Mouse (Mus musculus) heart, adult 9 months (tissue): ENCODE data around the gene Krtap1-5.
A peak's percentile ranks its signal among the peaks of the same experiment; 100 is the strongest.
"Not testable (repeated sequence)": the region's sequence is repeated elsewhere in the genome, so short reads cannot be mapped to it uniquely, and the experiment has no call there.

ENCODE experiments used
- DNase-seq, 2 experiments: peaks; one replicate each; pipeline ENCODE4 v3.0.0; 2022; ENCODE audit warnings: low spot score in 2 of 2

Krtap1-5 gene

DNA sequence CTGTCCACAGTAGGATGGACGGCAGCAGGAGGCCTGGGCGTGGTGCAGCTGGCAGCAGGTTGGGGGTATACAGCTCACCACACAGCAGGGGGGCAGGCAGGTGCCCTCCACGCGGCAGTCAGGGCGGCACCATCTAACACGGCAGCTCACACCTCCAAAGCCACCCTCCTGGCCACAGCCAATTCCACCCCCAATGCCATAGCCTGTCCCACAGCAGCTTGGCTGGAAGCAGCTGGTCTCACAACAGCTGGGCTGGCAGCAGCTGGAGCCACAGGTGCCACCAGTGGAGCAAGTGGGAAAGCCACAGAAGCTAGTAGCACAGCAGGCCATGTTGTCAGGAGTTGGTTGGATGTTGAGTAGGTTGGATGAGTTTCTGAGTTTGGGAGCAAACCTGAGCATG, at the start of gene Krtap1-5:
TSS of gene Krtap1-5 (minus strand) at position 381 of the 400 bp plus-strand sequence.
- no peak for DNase-seq

DNA sequence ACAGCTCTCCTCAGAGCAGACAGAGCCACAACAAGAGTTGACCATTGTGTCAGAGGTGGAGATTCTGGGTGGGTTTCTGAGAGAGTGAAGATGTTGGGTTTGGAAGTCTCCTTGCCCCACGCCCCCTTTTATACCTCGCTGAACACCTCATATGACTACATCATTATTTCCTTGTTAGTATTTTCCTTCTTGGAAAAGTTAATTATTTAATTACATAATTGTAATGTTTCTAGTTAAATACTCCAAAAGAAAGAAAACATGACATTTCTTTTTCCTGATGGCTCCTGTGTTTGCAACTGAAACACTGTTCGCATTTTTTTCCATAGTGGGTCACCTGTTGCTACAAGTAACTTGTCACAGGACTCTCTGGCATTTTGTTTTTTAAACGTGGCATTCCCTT, 47.3 kb upstream of the Krtap1-5 start, which contains the start of gene Krtap4-1:
TSS of gene Krtap4-1 (minus strand) at position 101 of the 400 bp plus-strand sequence.
- no peak for DNase-seq

DNA sequence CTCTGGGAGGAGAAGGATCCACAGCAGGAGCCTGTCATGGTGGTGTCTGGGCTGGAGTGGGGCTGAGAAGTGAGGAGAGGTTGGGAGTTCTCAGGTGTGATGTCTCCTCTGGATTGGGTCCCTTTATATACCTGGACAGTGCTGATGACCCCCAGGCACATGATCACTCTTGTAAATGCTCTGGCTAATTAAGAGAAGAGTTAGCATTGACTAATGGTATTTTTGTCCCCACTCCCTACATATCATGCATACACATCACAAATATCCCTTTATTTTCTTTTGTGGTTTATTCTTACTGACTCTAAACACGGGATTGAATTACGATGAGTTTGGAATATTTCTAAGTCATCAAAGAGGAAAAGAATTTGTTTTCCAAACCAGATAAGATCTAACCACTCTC, 39.5 kb upstream of the Krtap1-5 start, which contains the start of gene Gm11562:
TSS of gene Gm11562 (minus strand) at position 101 of the 400 bp plus-strand sequence.
- DNase-seq: no peak

DNA sequence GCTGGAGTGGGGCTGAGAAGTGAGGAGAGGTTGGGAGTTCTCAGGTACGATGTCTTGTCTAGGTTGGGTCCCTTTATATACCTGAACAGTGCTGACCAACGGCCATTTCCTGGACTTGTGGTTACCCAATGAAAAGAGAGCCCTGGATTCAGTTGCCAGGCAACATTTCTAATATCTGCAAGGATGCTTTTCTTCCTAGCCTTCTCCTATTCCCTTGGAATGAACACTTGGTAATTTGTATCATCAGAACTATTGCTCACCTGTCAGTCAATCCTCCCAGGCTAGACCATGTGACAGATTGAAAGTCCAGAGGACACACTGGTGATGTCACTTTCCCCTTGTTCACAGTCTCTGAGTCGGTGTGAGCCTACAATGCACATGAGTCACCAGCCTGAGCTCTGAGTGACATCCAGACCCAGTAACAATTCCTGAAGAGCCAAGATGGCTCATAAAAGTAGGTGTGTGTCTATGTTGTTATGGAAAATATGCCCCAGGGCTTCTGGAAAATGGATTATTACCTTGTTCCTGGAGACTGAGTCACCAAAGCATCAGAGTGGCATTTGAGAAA, 34.1 kb upstream of the Krtap1-5 start, which contains the start of gene Krtap2-4:
TSS of gene Krtap2-4 (minus strand) at position 51 of the 568 bp plus-strand sequence.
- no peak for DNase-seq

DNA sequence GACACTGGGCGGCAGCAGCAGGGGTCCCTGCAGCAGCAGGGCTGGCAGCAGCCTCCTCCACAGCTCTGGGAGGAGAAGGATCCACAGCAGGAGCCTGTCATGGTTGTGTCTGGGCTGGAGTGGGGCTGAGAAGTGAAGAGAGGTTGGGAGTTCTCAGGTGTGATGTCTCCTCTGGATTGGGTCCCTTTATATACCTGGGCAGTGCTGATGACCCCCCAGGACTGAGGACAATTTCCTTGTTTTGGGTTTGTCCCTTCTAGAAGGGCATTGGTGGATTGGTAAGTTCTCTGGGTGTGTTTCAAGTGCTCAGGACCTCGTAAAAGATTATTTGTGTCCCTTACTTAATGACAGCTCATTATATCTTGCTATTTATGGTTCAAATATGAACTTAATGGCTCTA, 29.3 kb upstream of the Krtap1-5 start, which contains the start of gene Gm11937:
TSS of gene Gm11937 (minus strand) at position 101 of the 400 bp plus-strand sequence.
- not testable (repeated sequence) for DNase-seq

DNA sequence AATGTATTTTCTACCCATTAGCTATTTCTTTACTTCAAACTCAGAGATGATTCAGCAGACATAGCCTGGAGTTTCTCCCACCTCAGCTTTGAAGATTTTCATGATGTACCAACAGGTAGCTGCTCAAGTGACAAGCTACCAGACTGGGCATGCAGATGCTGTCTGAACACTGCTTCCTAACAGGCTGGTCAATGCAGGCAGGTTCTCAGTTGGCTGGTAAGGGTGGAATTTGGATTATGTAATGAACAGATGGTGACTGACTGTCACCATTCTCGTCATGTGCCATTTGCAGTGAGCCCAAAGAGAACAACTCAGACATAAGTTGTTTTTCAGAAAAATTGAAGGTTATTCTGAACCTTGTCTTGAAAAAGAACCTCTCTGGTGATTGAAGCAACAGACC, 28.3 kb upstream of the Krtap1-5 start:
- DNase-seq: no peak

DNA sequence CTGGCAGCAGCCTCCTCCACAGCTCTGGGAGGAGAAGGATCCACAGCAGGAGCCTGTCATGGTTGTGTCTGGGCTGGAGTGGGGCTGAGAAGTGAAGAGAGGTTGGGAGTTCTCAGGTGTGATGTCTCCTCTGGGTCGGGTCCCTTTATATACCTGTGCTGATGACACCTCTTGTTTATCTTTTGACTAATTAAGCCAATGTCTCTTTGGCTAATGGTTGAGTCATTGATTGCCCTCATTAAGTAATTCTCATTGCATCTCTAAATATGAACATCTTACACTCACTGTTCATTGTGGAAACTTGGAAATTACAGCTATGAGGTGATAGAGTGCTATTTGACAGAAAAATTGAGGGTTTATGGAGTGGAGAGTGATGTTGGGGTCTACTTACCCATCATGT, 22.4 kb upstream of the Krtap1-5 start, which contains the start of gene Gm11938:
TSS of gene Gm11938 (minus strand) at position 101 of the 400 bp plus-strand sequence.
- DNase-seq: not testable (repeated sequence)

DNA sequence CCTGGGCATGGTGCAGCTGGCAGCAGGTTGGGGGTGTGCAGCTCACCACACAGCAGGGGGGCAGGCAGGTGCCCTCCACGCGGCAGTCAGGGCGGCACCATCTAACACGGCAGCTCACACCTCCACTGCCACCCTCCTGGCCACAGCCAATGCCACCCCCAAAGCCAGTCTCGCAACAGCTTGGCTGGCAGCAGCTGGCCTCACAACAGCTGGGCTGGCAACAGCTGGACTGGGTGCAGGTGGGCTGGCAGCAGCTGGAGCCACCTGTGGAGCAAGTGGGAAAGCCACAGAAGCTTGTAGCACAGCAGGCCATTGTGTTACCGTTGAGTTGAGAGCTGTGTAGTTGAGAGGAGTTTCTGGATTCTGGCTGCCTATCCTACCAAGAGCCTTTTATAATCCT, 16.9 kb upstream of the Krtap1-5 start, which contains the start of gene Krtap9-3:
TSS of gene Krtap9-3 (minus strand) at position 364 of the 400 bp plus-strand sequence.
- DNase-seq: not testable (repeated sequence)

DNA sequence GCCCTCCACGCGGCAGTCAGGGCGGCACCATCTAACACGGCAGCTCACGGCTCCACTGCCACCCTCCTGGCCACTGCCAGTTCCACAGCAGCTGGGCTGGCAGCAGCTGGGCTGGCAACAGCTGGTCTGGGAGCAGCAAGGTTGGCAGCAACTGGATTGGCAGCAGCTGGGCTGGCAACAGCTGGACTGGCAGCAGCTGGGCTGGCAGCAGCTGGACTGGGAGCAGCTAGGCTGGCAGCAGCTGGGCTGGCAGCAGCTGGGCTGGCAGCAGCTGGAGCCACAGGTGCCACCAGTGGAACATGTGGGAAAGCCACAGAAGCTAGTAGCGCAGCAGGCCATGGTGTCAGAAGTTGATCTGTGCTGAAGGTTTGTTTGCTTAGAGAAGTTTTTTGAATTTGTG, 10.2 kb upstream of the Krtap1-5 start, which contains the start of gene Krtap1-3:
TSS of gene Krtap1-3 (minus strand) at position 359 of the 400 bp plus-strand sequence.
- no peak for DNase-seq

DNA sequence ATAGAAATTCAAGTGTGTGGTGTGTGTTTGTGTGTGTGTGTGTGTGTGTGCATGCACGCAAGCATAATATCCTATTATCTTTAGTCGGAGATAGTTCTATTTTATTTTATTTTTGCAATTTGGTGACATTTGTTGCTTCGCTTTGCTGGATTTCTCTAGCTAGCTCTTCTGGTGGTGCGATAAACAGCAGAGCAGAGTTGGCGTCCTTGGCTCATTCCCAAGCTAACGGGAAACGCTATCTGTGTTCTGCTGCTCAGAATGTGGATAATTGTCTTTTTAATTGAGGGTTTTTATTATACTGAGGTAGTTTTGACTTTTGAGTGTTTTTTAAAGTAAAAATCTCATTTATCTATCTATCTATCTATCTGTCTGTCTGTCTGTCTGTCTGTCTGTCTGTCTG, 4.3 kb upstream of the Krtap1-5 start:
- DNase-seq: no peak

DNA sequence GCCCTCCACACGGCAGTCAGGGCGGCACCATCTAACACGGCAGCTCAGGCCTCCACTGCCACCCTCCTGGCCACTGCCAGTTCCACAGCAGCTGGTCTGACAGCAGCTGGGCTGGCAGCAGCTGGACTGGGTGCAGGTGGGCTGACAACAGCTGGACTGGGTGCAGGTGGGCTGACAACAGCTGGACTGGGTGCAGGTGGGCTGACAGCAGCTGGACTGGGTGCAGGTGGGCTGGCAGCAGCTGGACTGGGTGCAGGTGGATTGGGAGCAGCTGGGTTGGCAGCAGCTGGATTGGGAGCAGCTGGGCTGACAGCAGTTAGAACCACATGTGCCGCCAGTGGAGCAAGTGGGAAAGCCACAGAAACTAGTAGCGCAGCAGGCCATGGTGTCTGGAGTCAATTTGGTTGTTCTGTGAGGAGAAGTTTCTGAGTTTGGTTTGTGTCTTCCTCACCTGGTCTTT, 2.5 kb upstream of the Krtap1-5 start, which contains the start of gene Krtap1-4:
TSS of gene Krtap1-4 (minus strand) at position 410 of the 460 bp plus-strand sequence.
- DNase-seq: no peak

DNA sequence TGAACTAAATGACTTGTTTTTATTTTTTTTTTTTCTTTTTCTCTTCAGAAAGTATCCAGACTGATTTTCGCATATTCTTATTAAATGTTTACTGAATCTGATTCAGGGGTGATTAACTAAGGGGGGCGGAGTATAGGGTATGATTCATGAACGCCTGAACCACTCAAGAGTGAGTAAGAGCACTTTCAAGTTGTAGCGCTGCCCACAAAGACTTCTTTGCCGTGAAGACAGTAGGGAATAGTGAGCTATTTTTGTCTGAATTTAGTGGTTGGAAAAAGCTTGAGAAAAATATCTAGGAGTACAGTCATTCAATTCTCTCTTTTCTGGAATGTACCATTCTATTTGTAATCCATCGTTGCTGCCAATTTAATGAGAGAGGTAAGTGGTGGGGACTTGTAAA, 748 bp upstream of the Krtap1-5 start:
- no peak for DNase-seq

DNA sequence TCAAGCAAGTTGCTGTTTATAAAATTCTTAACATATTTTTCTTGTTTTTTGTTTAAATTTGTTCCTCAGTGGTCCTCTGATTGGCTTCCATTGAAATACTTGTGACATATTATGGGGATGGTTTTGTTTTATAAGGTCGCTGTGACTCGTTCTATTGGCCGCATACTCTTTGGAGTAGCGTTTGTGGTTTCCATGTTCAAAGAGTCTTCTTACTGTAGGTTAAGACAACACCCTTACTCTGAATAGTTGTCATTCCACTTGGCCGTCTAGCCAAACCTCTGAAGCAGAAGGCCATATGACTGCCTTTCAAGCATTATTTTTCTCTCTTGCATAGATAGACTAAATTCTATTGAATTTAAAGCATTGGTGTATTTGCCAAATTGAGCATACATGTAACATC, 235 bp upstream of the Krtap1-5 start:
- DNase-seq: no peak

DNA sequence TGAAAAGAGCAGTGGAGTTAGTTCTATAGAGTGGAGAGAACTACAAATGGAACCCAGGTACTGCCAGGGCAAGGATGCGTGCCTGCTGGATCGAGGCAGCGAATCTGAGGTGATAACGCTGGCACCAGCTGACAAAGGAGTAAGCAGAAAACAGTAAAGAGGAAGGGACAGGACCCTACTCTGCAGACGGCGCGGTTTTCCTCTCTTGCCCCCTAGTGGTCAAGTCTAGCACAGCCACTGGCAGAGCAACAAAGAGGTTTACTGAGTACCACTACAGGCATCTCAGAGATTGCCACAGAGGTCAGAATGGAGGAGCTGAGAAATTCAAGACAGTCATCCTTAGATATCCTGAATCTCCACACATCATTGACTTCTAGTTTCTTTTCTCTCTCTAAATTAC, 6.7 kb downstream of the Krtap1-5 start:
- peak; percentile 10 to 14 for DNase-seq

DNA sequence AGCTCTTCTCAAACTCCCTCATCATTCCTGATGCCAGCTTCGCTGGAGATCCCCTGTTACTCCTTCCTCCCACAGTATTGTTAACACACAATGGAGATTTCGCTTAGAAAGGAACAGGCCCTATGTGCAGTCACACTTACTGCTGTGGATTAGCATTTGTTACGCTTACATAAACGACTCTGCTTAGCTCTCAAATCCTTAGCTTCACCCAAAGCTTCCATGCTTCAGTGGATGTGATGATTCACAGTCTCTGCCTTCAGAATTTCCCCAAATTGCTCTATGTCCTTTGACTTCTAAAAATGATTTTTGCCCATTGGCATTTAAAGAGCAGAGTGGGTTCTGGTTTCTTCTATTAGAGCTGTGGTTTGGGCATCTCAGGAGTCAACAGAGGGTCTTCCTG, 7.7 kb downstream of the Krtap1-5 start:
- no peak for DNase-seq

DNA sequence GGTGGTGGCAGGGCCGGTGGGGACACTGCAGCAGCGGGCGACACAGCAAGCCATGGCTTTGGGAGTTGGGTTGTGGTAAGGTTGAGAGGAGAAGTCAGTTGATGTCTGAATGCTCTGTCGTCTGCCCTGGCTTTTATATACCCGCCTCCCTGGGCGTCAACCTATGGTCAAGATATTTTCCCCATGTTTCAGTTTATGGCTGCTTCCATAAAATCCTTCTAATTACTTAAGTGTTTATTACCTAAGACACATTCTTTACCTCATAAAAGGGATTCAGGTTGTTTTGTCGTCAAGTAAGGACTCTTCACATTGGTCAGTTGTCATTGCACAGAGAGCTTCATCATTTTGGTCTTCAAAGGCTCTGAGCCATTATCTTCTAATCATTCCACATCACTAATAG, 14.3 kb downstream of the Krtap1-5 start, which contains the start of gene Krtap3-1:
TSS of gene Krtap3-1 (minus strand) at position 101 of the 400 bp plus-strand sequence.
- no peak for DNase-seq

DNA sequence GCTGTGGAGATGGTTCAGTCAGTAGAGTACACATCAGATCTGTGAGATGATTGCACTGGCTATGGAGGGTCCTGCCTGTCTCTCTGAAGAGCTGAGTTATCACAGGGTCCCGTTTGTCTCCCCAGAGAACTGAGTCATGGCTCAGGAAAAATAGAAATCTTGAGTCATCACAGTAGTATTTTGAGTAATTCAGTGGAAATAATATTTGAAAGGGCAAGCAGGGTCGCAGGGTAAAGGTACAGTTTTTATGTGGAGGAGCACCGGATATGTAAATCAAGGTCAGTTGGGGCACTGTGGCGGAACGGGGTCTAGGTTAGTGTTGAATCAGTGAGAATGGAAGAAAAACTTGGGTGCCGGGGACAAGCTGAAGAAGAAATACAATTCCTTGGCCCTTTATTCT, 18.2 kb downstream of the Krtap1-5 start:
- DNase-seq: no peak

DNA sequence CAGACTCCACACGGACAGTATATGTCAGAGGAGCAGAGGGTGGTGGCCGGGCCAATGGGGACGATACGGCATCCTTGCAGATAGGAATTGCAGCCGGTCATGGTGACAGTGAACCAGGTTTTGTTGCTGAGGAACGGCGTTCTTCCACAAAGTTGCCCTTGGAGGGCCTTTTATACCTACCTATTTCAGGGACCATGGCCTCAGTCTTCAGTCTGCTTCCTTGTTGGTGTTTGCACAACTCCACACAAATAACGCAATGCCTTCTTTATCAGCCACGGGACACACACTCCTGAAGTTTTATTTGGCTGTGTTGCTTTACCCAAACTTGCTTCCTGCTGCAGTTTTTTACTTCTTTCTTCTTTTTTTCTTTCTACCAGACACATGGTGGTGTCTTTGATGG, 21.4 kb downstream of the Krtap1-5 start, which contains the start of gene Gm11939:
TSS of gene Gm11939 (minus strand) at position 101 of the 400 bp plus-strand sequence.
- no peak for DNase-seq

DNA sequence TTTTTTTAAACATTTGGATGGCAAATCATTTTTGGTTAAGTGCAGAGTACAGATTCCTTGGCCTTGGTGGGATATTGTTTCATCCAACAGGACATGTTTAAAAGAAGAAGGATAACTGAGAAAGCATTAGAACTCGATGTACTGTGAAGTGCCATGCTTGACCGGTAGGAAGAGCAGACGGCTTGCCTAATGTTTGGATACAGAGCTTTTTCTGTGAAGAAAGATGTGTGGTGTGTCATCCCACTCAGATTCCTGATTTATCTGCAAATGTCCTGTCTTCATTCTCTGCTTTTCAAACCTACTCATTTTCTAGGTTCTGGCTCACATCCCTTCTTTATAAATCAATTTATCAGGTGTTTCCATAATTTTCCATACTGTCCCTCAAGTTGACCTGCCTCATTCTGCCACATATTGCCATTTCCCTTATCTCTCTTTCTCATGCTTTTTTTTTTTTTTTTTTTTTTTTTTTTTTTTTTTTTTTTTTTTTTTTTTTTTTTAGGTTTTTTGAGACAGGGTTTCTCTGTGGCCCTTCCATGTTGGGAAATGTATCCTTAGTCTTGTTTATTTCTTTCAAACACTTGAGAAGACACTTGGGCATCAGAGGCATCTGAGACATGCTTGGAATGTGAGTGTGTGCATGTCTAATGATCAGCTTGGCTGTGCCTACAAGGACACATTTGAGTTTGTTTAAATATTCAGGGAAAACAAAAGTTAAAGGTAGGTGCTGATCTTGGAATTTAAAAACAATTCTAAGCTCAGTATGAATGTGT, 22.7 kb downstream of the Krtap1-5 start:
- no peak for DNase-seq

DNA sequence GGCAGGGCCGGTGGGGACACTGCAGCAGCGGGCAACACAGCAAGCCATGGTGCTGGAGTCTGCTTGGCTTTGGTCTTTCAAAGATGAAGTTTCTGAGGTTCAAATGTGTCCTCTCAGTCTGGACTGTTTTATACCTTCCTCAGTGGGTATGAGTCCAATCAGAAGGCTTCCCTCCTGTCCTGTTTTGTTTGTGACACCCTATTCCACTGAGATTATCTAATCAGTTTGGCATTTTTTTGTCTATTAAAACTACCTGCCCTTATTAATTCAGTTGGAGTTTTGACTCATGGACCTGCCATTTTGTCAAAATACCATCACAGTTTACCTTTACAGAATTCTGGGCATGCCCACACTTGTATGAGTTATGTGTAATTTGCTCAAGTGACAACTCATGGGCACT, 24.1 kb downstream of the Krtap1-5 start, which contains the start of gene Krtap3-2:
TSS of gene Krtap3-2 (minus strand) at position 101 of the 400 bp plus-strand sequence.
- DNase-seq: no peak

DNA sequence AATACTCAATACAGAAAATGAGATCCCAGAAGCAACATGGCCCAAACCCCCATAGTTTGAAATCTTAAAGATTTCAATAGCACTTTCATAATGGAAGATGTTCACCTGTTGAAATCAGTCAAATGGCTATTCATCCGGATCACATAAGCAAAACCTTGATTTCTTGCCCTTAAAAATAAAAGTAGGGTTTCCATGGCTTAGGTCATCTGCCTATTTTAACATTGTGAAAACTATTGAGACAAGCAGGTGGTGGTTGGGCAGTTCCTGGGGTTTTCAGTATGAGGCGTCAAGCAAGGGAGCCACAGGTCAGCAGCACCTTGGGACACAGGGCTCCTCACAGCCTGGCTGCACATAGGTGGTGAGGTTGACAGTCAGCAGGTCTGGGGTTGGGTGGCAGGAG, 24.6 kb downstream of the Krtap1-5 start:
- DNase-seq: no peak

DNA sequence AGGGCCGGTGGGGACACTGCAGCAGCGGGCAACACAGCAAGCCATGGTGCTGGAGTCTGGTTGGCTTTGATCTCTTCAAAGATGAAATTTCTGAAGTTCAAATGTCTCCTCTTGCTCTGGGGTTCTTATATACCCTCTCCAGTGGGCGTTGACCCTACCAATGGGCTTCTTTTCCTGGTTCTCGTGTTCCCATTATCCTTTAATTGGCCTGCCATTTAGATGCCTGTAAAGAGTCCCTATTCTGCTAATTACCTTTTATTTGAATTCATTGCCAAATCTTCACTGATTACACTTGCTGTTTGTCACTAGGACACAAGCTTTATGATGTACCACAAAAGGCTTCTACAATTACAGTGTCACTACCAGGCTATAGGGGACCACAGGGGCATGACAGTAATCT, 30.1 kb downstream of the Krtap1-5 start, which contains the start of gene Krtap3-3:
TSS of gene Krtap3-3 (minus strand) at position 101 of the 400 bp plus-strand sequence.
- DNase-seq: no peak
